Comparison of ENCODE assay signal across 30 mouse cellular contexts in the genomic region with DNA sequence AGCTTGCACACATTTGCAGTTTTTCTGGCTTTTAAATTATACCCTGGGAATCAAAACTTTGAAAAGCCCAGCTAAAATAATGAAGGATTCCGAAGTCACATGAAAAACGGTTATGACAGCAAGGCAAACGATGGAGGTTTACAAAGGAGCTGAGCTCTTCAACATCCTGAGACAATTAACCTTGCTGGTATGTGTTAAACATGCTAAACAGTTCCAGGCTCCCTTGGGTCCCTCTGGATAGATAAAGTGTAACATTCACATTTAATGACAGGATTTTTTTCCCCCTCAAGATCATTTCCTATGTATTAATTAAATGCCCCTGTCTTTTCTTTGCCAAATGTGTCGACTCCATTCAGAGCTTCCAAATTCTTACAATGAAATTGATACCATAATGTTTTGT.
DNase-seq lines count a peak whose midpoint lies in the region; ATAC-seq and TF ChIP-seq lines count a peak whose summit lies in the region.
"Had no signal": no experiment of that assay in that cellular context is flagged by ENCODE, and none has a peak within 500 bp of the region (broad histone marks: within the 10 kb centered on the region; RNA-seq: fewer than 3 reads in every experiment).

No protein-coding gene starts in this region.

- no peak overlapping the region for H3K27ac ChIP-seq in embryonic facial prominence, embryonic 11.5 days (replicated peaks; ENCODE audit: low read depth, low read length)
- no peak overlapping the region for H3K27ac ChIP-seq in embryonic facial prominence, embryonic 10.5 days (replicated peaks)
- H3K27ac ChIP-seq in hindbrain, embryonic 14.5 days = no peak overlapping the region
- no peak overlapping the region for H3K27ac ChIP-seq in hindbrain, embryonic 16.5 days (ENCODE audit: low read depth, low read length)
- no peak overlapping the region for H3K27ac ChIP-seq in midbrain, embryonic 14.5 days (replicated peaks; ENCODE audit: low read depth, low read length)
- no peak overlapping the region for H3K27ac ChIP-seq in midbrain, embryonic 15.5 days
- H3K27ac ChIP-seq: embryonic facial prominence, embryonic 13.5 days; embryonic facial prominence, embryonic 15.5 days; forebrain, embryonic 10.5 days; forebrain, embryonic 12.5 days had no signal

- no peaks in the 10 kb centered on the region for H3K9me3 ChIP-seq in embryonic facial prominence, embryonic 11.5 days (replicated peaks; ENCODE audit: control insufficient read depth, low read length)
- H3K9me3 ChIP-seq in embryonic facial prominence, embryonic 10.5 days = no peaks in the 10 kb centered on the region
- no peaks in the 10 kb centered on the region for H3K9me3 ChIP-seq in hindbrain, embryonic 14.5 days (ENCODE audit: control insufficient read depth, low read length)
- no peaks in the 10 kb centered on the region for H3K9me3 ChIP-seq in hindbrain, embryonic 16.5 days (ENCODE audit: control insufficient read depth, low read length)
- H3K9me3 ChIP-seq in midbrain, embryonic 14.5 days (ENCODE audit: control insufficient read depth, low read length) = no peaks in the 10 kb centered on the region
- no peaks in the 10 kb centered on the region for H3K9me3 ChIP-seq in midbrain, embryonic 15.5 days
- H3K9me3 ChIP-seq: embryonic facial prominence, embryonic 13.5 days; embryonic facial prominence, embryonic 15.5 days; forebrain, embryonic 10.5 days; forebrain, embryonic 12.5 days; G1E had no signal

- no peaks in the 10 kb centered on the region for H3K27me3 ChIP-seq in embryonic facial prominence, embryonic 11.5 days (ENCODE audit: control insufficient read depth, insufficient read depth, low read length)
- H3K27me3 ChIP-seq in embryonic facial prominence, embryonic 10.5 days (replicated peaks; ENCODE audit: low read depth, poor library complexity, severe bottlenecking) = no peaks in the 10 kb centered on the region
- no peaks in the 10 kb centered on the region for H3K27me3 ChIP-seq in hindbrain, embryonic 14.5 days (ENCODE audit: control insufficient read depth, insufficient read depth, low read length)
- H3K27me3 ChIP-seq in hindbrain, embryonic 16.5 days (replicated peaks; ENCODE audit: control insufficient read depth, insufficient read depth, low read length) = no peaks in the 10 kb centered on the region
- H3K27me3 ChIP-seq in midbrain, embryonic 14.5 days (ENCODE audit: control insufficient read depth, insufficient read depth, low read length) = no peaks in the 10 kb centered on the region
- no peaks in the 10 kb centered on the region for H3K27me3 ChIP-seq in midbrain, embryonic 15.5 days (replicated peaks)
- H3K27me3 ChIP-seq: CH12.LX; embryonic facial prominence, embryonic 13.5 days; embryonic facial prominence, embryonic 15.5 days; forebrain, embryonic 12.5 days; Patski had no signal

- no peak for TF ChIP-seq CTCF in brain, embryonic 14.5 days (IDR thresholded peaks at IDR 0.05; ENCODE audit: borderline replicate concordance, extremely low read depth, insufficient read depth, insufficient read length)

- H3K4me1 ChIP-seq in embryonic facial prominence, embryonic 11.5 days (ENCODE audit: control insufficient read depth, insufficient read depth, low read length) = no peaks in the 10 kb centered on the region
- no peaks in the 10 kb centered on the region for H3K4me1 ChIP-seq in embryonic facial prominence, embryonic 10.5 days
- no peaks in the 10 kb centered on the region; the same call in 1 of the 2 replicates for H3K4me1 ChIP-seq in hindbrain, embryonic 14.5 days (replicated peaks; ENCODE audit: control insufficient read depth, insufficient read depth, low read length)
- H3K4me1 ChIP-seq in hindbrain, embryonic 16.5 days (ENCODE audit: control insufficient read depth, insufficient read depth, low read depth, low read length) = no peaks in the 10 kb centered on the region
- H3K4me1 ChIP-seq in midbrain, embryonic 14.5 days (ENCODE audit: control insufficient read depth, insufficient read depth, low read length) = no peaks in the 10 kb centered on the region
- H3K4me1 ChIP-seq in midbrain, embryonic 15.5 days = no peaks in the 10 kb centered on the region
- H3K4me1 ChIP-seq: embryonic facial prominence, embryonic 13.5 days; embryonic facial prominence, embryonic 15.5 days; forebrain, embryonic 10.5 days; forebrain, embryonic 12.5 days had no signal

- no peaks in the 10 kb centered on the region for H3K36me3 ChIP-seq in embryonic facial prominence, embryonic 11.5 days (replicated peaks; ENCODE audit: control insufficient read depth, insufficient read depth, low read depth, low read length)
- no peaks in the 10 kb centered on the region for H3K36me3 ChIP-seq in embryonic facial prominence, embryonic 10.5 days (replicated peaks)
- H3K36me3 ChIP-seq in hindbrain, embryonic 14.5 days (replicated peaks; ENCODE audit: control insufficient read depth, insufficient read depth) = no peaks in the 10 kb centered on the region
- H3K36me3 ChIP-seq in hindbrain, embryonic 16.5 days (ENCODE audit: control insufficient read depth, insufficient read depth, low read length) = no peaks in the 10 kb centered on the region
- no peaks in the 10 kb centered on the region for H3K36me3 ChIP-seq in midbrain, embryonic 14.5 days (ENCODE audit: control insufficient read depth, insufficient read depth, low read length)
- no peaks in the 10 kb centered on the region for H3K36me3 ChIP-seq in midbrain, embryonic 15.5 days (replicated peaks)
- H3K36me3 ChIP-seq: embryonic facial prominence, embryonic 13.5 days; embryonic facial prominence, embryonic 15.5 days; forebrain, embryonic 10.5 days; forebrain, embryonic 12.5 days; G1E had no signal

- no peak for ATAC-seq in embryonic facial prominence, embryonic 11.5 days (replicated peaks; ENCODE audit: insufficient number of reproducible peaks, low FRiP score, low TSS enrichment, low read depth)
- no peak for ATAC-seq in hindbrain, embryonic 14.5 days (ENCODE audit: low FRiP score)
- no peak for ATAC-seq in hindbrain, embryonic 16.5 days
- ATAC-seq in midbrain, embryonic 14.5 days (ENCODE audit: low FRiP score, low TSS enrichment) = no peak
- ATAC-seq in midbrain, embryonic 15.5 days (replicated peaks) = no peak
- ATAC-seq: activated CD4-positive, CD25-positive, alpha-beta regulatory T cell, adult 4 months; CD4-positive, CD25-positive, alpha-beta regulatory T cell, adult 4 months; forebrain, embryonic 14.5 days; forebrain, embryonic 16.5 days; Patski had no signal

- no peak for TF ChIP-seq POLR2A in brain, embryonic 14.5 days (IDR thresholded peaks at IDR 0.05; ENCODE audit: borderline replicate concordance, extremely low read depth, insufficient read depth, insufficient read length, poor library complexity, severe bottlenecking)

- H3K4me3 ChIP-seq in embryonic facial prominence, embryonic 11.5 days (ENCODE audit: low read depth, low read length) = no peak overlapping the region
- no peak overlapping the region for H3K4me3 ChIP-seq in embryonic facial prominence, embryonic 10.5 days
- no peak overlapping the region for H3K4me3 ChIP-seq in hindbrain, embryonic 14.5 days (replicated peaks; ENCODE audit: low read length)
- no peak overlapping the region for H3K4me3 ChIP-seq in hindbrain, embryonic 16.5 days (ENCODE audit: low read length)
- H3K4me3 ChIP-seq in midbrain, embryonic 14.5 days (replicated peaks; ENCODE audit: low read depth, low read length) = no peak overlapping the region
- H3K4me3 ChIP-seq in midbrain, embryonic 15.5 days = no peak overlapping the region
- H3K4me3 ChIP-seq: embryonic facial prominence, embryonic 13.5 days; embryonic facial prominence, embryonic 15.5 days; erythroblast, embryonic 14.5 days; forebrain, embryonic 10.5 days; forebrain, embryonic 12.5 days had no signal

- H3K9ac ChIP-seq in embryonic facial prominence, embryonic 11.5 days (replicated peaks; ENCODE audit: low read length) = no peak overlapping the region
- no peak overlapping the region for H3K9ac ChIP-seq in hindbrain, embryonic 14.5 days
- H3K9ac ChIP-seq in hindbrain, embryonic 16.5 days (ENCODE audit: low read depth, low read length) = no peak overlapping the region
- no peak overlapping the region for H3K9ac ChIP-seq in midbrain, embryonic 14.5 days (replicated peaks; ENCODE audit: low read length)
- no peak overlapping the region for H3K9ac ChIP-seq in midbrain, embryonic 15.5 days
- H3K9ac ChIP-seq: embryonic facial prominence, embryonic 13.5 days; embryonic facial prominence, embryonic 15.5 days; forebrain, embryonic 12.5 days had no signal

- DNase-seq in embryonic facial prominence, embryonic 11.5 days (ENCODE audit: low spot score) = peak; percentile 13
- DNase-seq in embryonic facial prominence, embryonic 10.5 days (ENCODE audit: low spot score) = no peak
- DNase-seq in hindbrain, embryonic 14.5 days (ENCODE audit: low spot score) = peak; percentile 52
- DNase-seq in midbrain, embryonic 14.5 days = peak; percentile 62
- DNase-seq in brain, embryonic 14.5 days (ENCODE audit: low read depth) = peak; percentile 57
- DNase-seq: adrenal gland, adult 8-10 months; adrenal gland, postnatal 14 days; adrenal gland, postnatal 36 days; B cell, adult 2 months; cerebellum, adult 11 months; cerebellum, adult 18-20 months; cerebellum, adult 8-10 months; cerebellum, adult 9-11 months; cerebellum, postnatal 14 days; cerebellum, postnatal 36 days; embryo, embryonic 11 days had no signal

- WGBS in embryonic facial prominence, embryonic 11.5 days = 43% methylated on average over 4 of the region's 4 CpGs
- 50% methylated on average over 4 of the region's 4 CpGs for WGBS in embryonic facial prominence, embryonic 10.5 days
- 49% methylated on average over 4 of the region's 4 CpGs for WGBS in hindbrain, embryonic 14.5 days
- 51% methylated on average over 4 of the region's 4 CpGs for WGBS in hindbrain, embryonic 16.5 days
- WGBS in midbrain, embryonic 14.5 days = 64% methylated on average over 4 of the region's 4 CpGs
- 60% methylated on average over 4 of the region's 4 CpGs for WGBS in midbrain, embryonic 15.5 days

- no peak overlapping the region for H3K4me2 ChIP-seq in embryonic facial prominence, embryonic 11.5 days (ENCODE audit: low read depth, low read length)
- no peak overlapping the region for H3K4me2 ChIP-seq in hindbrain, embryonic 14.5 days (replicated peaks)
- H3K4me2 ChIP-seq in hindbrain, embryonic 16.5 days (ENCODE audit: low read length) = no peak overlapping the region
- no peak overlapping the region for H3K4me2 ChIP-seq in midbrain, embryonic 14.5 days (ENCODE audit: low read length)
- no peak overlapping the region for H3K4me2 ChIP-seq in midbrain, embryonic 15.5 days
- H3K4me2 ChIP-seq: embryonic facial prominence, embryonic 13.5 days; embryonic facial prominence, embryonic 15.5 days; forebrain, embryonic 12.5 days had no signal
